Mouse (Mus musculus) hindbrain, postnatal 0 days (tissue): Measurements from ENCODE around the gene Cdan1. TPM values are rescaled to one million over a fixed set of nuclear protein-coding genes. Genes with fewer than 3 reads are reported as not detected.

ENCODE experiments used
- ATAC-seq: fragments of 200-750 bp; cut with Nextera tagmentation; 2 replicates; pipeline ENCODE4 v1.8.0; 2017; ENCODE audit warnings: mild to moderate bottlenecking, moderate TSS enrichment, moderate library complexity
- DNase-seq: peaks from one replicate; pipeline ENCODE4 v3.0.0-alpha.2; 2015; ENCODE audit warnings: low spot score
- H3K27ac ChIP-seq: fragments of 300-500 bp; sonication (generic); 2 replicates; pipeline ENCODE4 v1.5.1; 2014; ENCODE audit warnings: mild to moderate bottlenecking
- H3K27me3 ChIP-seq: fragments of 300-500 bp; sonication (generic); 2 replicates; pipeline ENCODE4 v1.6.1; 2014; ENCODE audit warnings: low read length, mixed read lengths; ENCODE audit not compliant: insufficient read depth
- H3K36me3 ChIP-seq: fragments of 300-500 bp; sonication (generic); 2 replicates; pipeline ENCODE4 v1.6.1; 2014; ENCODE audit warnings: low read length, mixed read lengths; ENCODE audit not compliant: insufficient read depth
- H3K4me1 ChIP-seq: fragments of 300-500 bp; sonication (generic); 2 replicates; pipeline ENCODE4 v1.6.1; 2014; ENCODE audit warnings: antibody characterized with exemption, low read length, mixed read lengths; ENCODE audit not compliant: insufficient read depth
- H3K4me2 ChIP-seq: fragments of 300-500 bp; sonication (generic); 2 replicates; pipeline ENCODE4 v1.6.1; 2014; ENCODE audit warnings: low read depth, mild to moderate bottlenecking, low read length, moderate library complexity, mixed read lengths
- H3K4me3 ChIP-seq: fragments of 300-500 bp; sonication (generic); 2 replicates; pipeline ENCODE4 v1.5.1; 2014; ENCODE audit warnings: low read length
- H3K9ac ChIP-seq: fragments of 300-500 bp; sonication (generic); replicated peaks from 2 replicates; pipeline ENCODE4 v1.6.1; 2014; ENCODE audit warnings: mild to moderate bottlenecking, low read length, moderate library complexity, mixed read lengths
- H3K9me3 ChIP-seq: fragments of 300-500 bp; sonication (generic); 2 replicates; pipeline ENCODE4 v1.6.1; 2016; ENCODE audit warnings: low read length, mixed read lengths
- CTCF ChIP-seq: IDR thresholded peaks from 2 replicates; pipeline ENCODE4 v1.5.1; 2016; ENCODE audit warnings: antibody characterized with exemption, control low read depth, low read depth
- WGBS: fragments of 180-500 bp; shearing (Covaris S2); extraction: QIAGEN DNeasy Blood & Tissue Kit; methylation state at CpG from one replicate; pipeline ENCODE4 v1.1.7; 2014; 5-methylcytosine and 5-hydroxymethylcytosine counted together
- polyA plus RNA-seq: library from polyadenylated mRNA; unstranded; fragments of >200 nt; fragmentation: Nextera tagmentation; extraction: Ambion mirVana; gene quantifications from 2 replicates; pipeline ENCODE4 v1.2.1, GENCODE M21; 2015
- total RNA-seq: library from RNA; depleted of rRNA; stranded (reverse); fragments of >200 nt; gene quantifications from 2 replicates; pipeline ENCODE4 v1.2.3, GENCODE M21; 2014; rRNA removed

Cdan1 gene
- total and polyA plus RNA-seq, 2 experiments from 2014 or later, result 5.9 to 37.8 TPM

DNA sequence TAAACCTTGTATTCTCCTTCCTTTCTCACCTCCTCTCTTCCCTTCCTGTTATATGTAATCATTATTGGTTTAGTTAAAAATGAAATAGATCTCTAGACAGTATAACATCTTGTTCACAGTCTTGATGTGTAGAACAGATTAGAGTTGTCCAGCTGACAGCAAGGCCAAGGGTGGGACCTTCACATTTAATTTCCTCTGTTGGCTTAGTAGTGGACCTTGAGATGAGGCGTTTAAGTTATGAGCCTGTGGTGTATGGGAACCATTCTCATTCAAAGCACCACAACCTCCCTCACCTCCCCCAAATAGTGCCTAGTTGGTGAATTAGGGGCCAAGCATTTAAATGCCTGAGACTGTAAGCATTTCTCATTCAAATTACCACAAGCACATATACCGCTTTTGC is 182.5 kb downstream of the Cdan1 start:
- no peaks in the 10 kb centered on the region for H3K36me3 ChIP-seq
- DNase-seq, result no peak
- 86% methylated on average over 2 of the region's 2 CpGs for WGBS
- no peak overlapping the region for H3K9ac ChIP-seq
- no peak for ATAC-seq
- no peak overlapping the region for H3K4me3 ChIP-seq
- no peaks in the 10 kb centered on the region for H3K27me3 ChIP-seq
- TF ChIP-seq CTCF, result no peak
- no peaks in the 10 kb centered on the region for H3K9me3 ChIP-seq
- no peak overlapping the region for H3K4me2 ChIP-seq
- H3K27ac ChIP-seq, result no peak overlapping the region
- no peaks in the 10 kb centered on the region for H3K4me1 ChIP-seq

Other genes with a start within 250 kb of the Cdan1 start
- 21.2 and 22.7 TPM in 2 replicates for gene Haus2, start 240.7 kb downstream of the Cdan1 start, total RNA-seq
- gene Haus2, start 240.7 kb downstream of the Cdan1 start, polyA plus RNA-seq, result 36.4 and 37.2 TPM in 2 replicates
- gene Lrrc57, start 240.6 kb downstream of the Cdan1 start, total RNA-seq, result 26.2 and 39.5 TPM in 2 replicates
- gene Lrrc57, start 240.6 kb downstream of the Cdan1 start, polyA plus RNA-seq, result 26.6 and 28.4 TPM in 2 replicates
- 14.2 and 18.5 TPM in 2 replicates for gene Stard9, start 221.0 kb downstream of the Cdan1 start, total RNA-seq
- 3.1 TPM in 2 replicates for gene Stard9, start 221.0 kb downstream of the Cdan1 start, polyA plus RNA-seq
- 60.1 and 63.7 TPM in 2 replicates for gene Ttbk2, start 476 bp upstream of the Cdan1 start, total RNA-seq
- 9.2 and 9.3 TPM in 2 replicates for gene Ttbk2, start 476 bp upstream of the Cdan1 start, polyA plus RNA-seq
- 27.8 and 34.8 TPM in 2 replicates for gene Ubr1, start 120.6 kb upstream of the Cdan1 start, total RNA-seq
- 27.3 and 27.5 TPM in 2 replicates for gene Ubr1, start 120.6 kb upstream of the Cdan1 start, polyA plus RNA-seq
- 24.0 and 25.8 TPM in 2 replicates for gene Tmem62, start 126.9 kb upstream of the Cdan1 start, total RNA-seq
- gene Tmem62, start 126.9 kb upstream of the Cdan1 start, polyA plus RNA-seq, result 12.6 and 13.8 TPM in 2 replicates
- gene Ccndbp1, start 158.3 kb upstream of the Cdan1 start, total RNA-seq, result 40.0 and 42.3 TPM in 2 replicates
- gene Ccndbp1, start 158.3 kb upstream of the Cdan1 start, polyA plus RNA-seq, result 76.5 and 80.2 TPM in 2 replicates
- gene Epb42, start 186.9 kb upstream of the Cdan1 start, total RNA-seq, result 0.07 and 0.73 TPM in 2 replicates
- 0.06 and 0.18 TPM in 2 replicates for gene Epb42, start 186.9 kb upstream of the Cdan1 start, polyA plus RNA-seq
- 0.78 TPM in 1 of 2 replicates, not detected in the other for gene Tgm5, start 235.7 kb upstream of the Cdan1 start, total RNA-seq
- 0.37 and 0.45 TPM in 2 replicates for gene Tgm5, start 235.7 kb upstream of the Cdan1 start, polyA plus RNA-seq